Mouse (Mus musculus) liver, postnatal 0 days (tissue): ENCODE results near the gene Vti1a. TPM values are rescaled to one million over a fixed set of nuclear protein-coding genes. Genes with fewer than 3 reads are reported as not detected.

ENCODE experiments used
- ATAC-seq: fragments of 200-750 bp; cut with Nextera tagmentation; 2 replicates; pipeline ENCODE4 v1.8.0; 2017; ENCODE audit warnings: mild to moderate bottlenecking, moderate library complexity
- DNase-seq: peaks from one replicate; pipeline ENCODE4 v3.0.0-alpha.2; 2016
- H3K27ac ChIP-seq: fragments of 300-500 bp; sonication (generic); 2 replicates; pipeline ENCODE4 v1.5.1; 2014; ENCODE audit warnings: antibody characterized with exemption, moderate library complexity, mild to moderate bottlenecking, low read depth
- H3K27me3 ChIP-seq: fragments of 300-500 bp; sonication (generic); 2 replicates; pipeline ENCODE4 v1.6.1; 2014; ENCODE audit warnings: low read length, control low read depth, mixed read lengths; ENCODE audit not compliant: insufficient read depth
- H3K36me3 ChIP-seq: fragments of 300-500 bp; sonication (generic); replicated peaks from 2 replicates; pipeline ENCODE4 v1.6.1; 2014; ENCODE audit warnings: mild to moderate bottlenecking, control low read depth, low read length, moderate library complexity, mixed read lengths; ENCODE audit not compliant: insufficient read depth
- H3K4me1 ChIP-seq: fragments of 300-500 bp; sonication (generic); 2 replicates; pipeline ENCODE4 v1.6.1; 2014; ENCODE audit warnings: antibody characterized with exemption, mild to moderate bottlenecking, control low read depth; ENCODE audit not compliant: insufficient read depth
- H3K4me2 ChIP-seq: fragments of 300-500 bp; sonication (generic); 2 replicates; pipeline ENCODE4 v1.6.1; 2014; ENCODE audit warnings: low read depth, mild to moderate bottlenecking, low read length, moderate library complexity, mixed read lengths
- H3K4me3 ChIP-seq: fragments of 300-500 bp; sonication (generic); 2 replicates; pipeline ENCODE4 v1.5.1; 2014; ENCODE audit warnings: low read depth, low read length
- H3K9ac ChIP-seq: fragments of 300-500 bp; sonication (generic); replicated peaks from 2 replicates; pipeline ENCODE4 v1.6.1; 2014; ENCODE audit warnings: mild to moderate bottlenecking, moderate library complexity
- H3K9me3 ChIP-seq: fragments of 300-500 bp; sonication (generic); 2 replicates; pipeline ENCODE4 v1.6.1; 2016; ENCODE audit warnings: mild to moderate bottlenecking, control low read depth, low read length, mixed read lengths
- CTCF ChIP-seq: sonication (generic); IDR thresholded peaks from 2 replicates; pipeline ENCODE4 v1.5.1; 2016; ENCODE audit warnings: antibody characterized with exemption, low read depth
- EP300 ChIP-seq: IDR thresholded peaks from 2 replicates; pipeline ENCODE4 v1.6.1; 2016; ENCODE audit warnings: antibody characterized with exemption, low read depth, mild to moderate bottlenecking
- WGBS: fragments of 180-500 bp; shearing (Covaris S2); extraction: QIAGEN DNeasy Blood & Tissue Kit; methylation state at CpG from one replicate; pipeline ENCODE4 v1.1.7; 2014; ENCODE audit not compliant: insufficient replicate concordance; 5-methylcytosine and 5-hydroxymethylcytosine counted together
- polyA plus RNA-seq: library from polyadenylated mRNA; unstranded; fragments of >200 nt; fragmentation: Nextera tagmentation; extraction: Ambion mirVana; gene quantifications from 2 replicates; pipeline ENCODE4 v1.2.1, GENCODE M21; 2015

Gene Vti1a
- polyA plus RNA-seq, 1 experiment from 2014 or later, result 10.5 TPM

GRCm38 (mm10) chr19:55541641-55542040, 225.5 kb downstream of the Vti1a start:
- Histone ChIP-seq H3K4me2 (no peak overlapping the region), H3K9ac (no peak overlapping the region), H3K36me3 (0 out of 2 replicates have a peak, but pooled peaks cover 2% of the 10 kb centered on the region), H3K4me1 (peaks cover 6% of the 10 kb centered on the region), H3K4me3 (no peak overlapping the region), H3K27ac (no peak overlapping the region), H3K9me3 (no peaks in the 10 kb centered on the region), H3K27me3 (no peaks in the 10 kb centered on the region)
- WGBS, result 80% methylated on average over 5 of the region's 5 CpGs
- no peak for ATAC-seq
- TF ChIP-seq CTCF, result no peak
- no peak for TF ChIP-seq EP300
- DNase-seq, result no peak

GRCm38 (mm10) chr19:55542461-55542860, 226.4 kb downstream of the Vti1a start:
- ATAC-seq (no peak), DNase-seq (no peak)
- Histone ChIP-seq H3K4me3 (no peak overlapping the region), H3K27ac (no peak overlapping the region), H3K9ac (no peak overlapping the region), H3K36me3 (0 out of 2 replicates have a peak, but pooled peaks cover 2% of the 10 kb centered on the region), H3K9me3 (no peaks in the 10 kb centered on the region), H3K4me2 (no peak overlapping the region), H3K4me1 (peaks cover 6% of the 10 kb centered on the region), H3K27me3 (no peaks in the 10 kb centered on the region)
- no peak for TF ChIP-seq EP300
- no peak for TF ChIP-seq CTCF
- WGBS, result 71% methylated on average over 6 of the region's 6 CpGs

GRCm38 (mm10) chr19:55543188-55543587, 227.1 kb downstream of the Vti1a start:
- no peak overlapping the region for H3K4me2 ChIP-seq
- no peaks in the 10 kb centered on the region for H3K27me3 ChIP-seq
- no peak overlapping the region for H3K27ac ChIP-seq
- H3K9ac ChIP-seq, result no peak overlapping the region
- no peak overlapping the region for H3K4me3 ChIP-seq
- H3K9me3 ChIP-seq, result no peaks in the 10 kb centered on the region
- ATAC-seq (no peak), DNase-seq (no peak)
- H3K4me1 ChIP-seq, result peaks cover 10% of the 10 kb centered on the region
- 84% methylated on average over 9 of the region's 9 CpGs for WGBS
- no peak for TF ChIP-seq CTCF
- TF ChIP-seq EP300, result no peak
- H3K36me3 ChIP-seq, result 0 out of 2 replicates have a peak, but pooled peaks cover 2% of the 10 kb centered on the region

- Histone ChIP-seq H3K4me3 (no peak overlapping the region), H3K9me3 (no peaks in the 10 kb centered on the region), H3K27ac (peak overlapping the region; percentile 39; the same call in 1 of the 2 replicates), H3K36me3 (no peaks in the 10 kb centered on the region), H3K4me1 (peaks cover 22% of the 10 kb centered on the region), H3K4me2 (no peak overlapping the region), H3K27me3 (no peaks in the 10 kb centered on the region), H3K9ac (no peak overlapping the region)
- 37% methylated on average over 5 of the region's 5 CpGs for WGBS
- DNase-seq (peak; percentile 49), ATAC-seq (peak; percentile 47)
- TF ChIP-seq EP300 (no peak), CTCF (no peak)
Observed at GRCm38 (mm10) chr19:55544498-55544897, 228.4 kb downstream of the Vti1a start.

GRCm38 (mm10) chr19:55545529-55545928, 229.4 kb downstream of the Vti1a start:
- no peak overlapping the region for H3K4me2 ChIP-seq
- TF ChIP-seq EP300, result no peak
- peak; percentile 94 for TF ChIP-seq CTCF
- WGBS, result 25% methylated on average over 9 of the region's 9 CpGs
- no peaks in the 10 kb centered on the region for H3K9me3 ChIP-seq
- ATAC-seq (peak; percentile 74), DNase-seq (peak; percentile 88)
- H3K4me3 ChIP-seq, result no peak overlapping the region
- no peaks in the 10 kb centered on the region for H3K36me3 ChIP-seq
- peaks cover 25% of the 10 kb centered on the region for H3K4me1 ChIP-seq
- H3K27me3 ChIP-seq, result no peaks in the 10 kb centered on the region
- H3K9ac ChIP-seq, result no peak overlapping the region
- no peak overlapping the region for H3K27ac ChIP-seq

- DNase-seq (no peak), ATAC-seq (no peak)
- Histone ChIP-seq H3K4me2 (no peak overlapping the region), H3K36me3 (no peaks in the 10 kb centered on the region), H3K9ac (no peak overlapping the region), H3K9me3 (no peaks in the 10 kb centered on the region), H3K4me1 (peaks cover 30% of the 10 kb centered on the region), H3K4me3 (no peak overlapping the region), H3K27me3 (no peaks in the 10 kb centered on the region), H3K27ac (no peak overlapping the region)
- TF ChIP-seq EP300 (no peak), CTCF (no peak)
- 82% methylated on average over 13 of the region's 13 CpGs for WGBS
Observed at GRCm38 (mm10) chr19:55546009-55546528, 230.0 kb downstream of the Vti1a start.
